ENCODE assay signal across 8 mouse cellular contexts in genomic region chr8:121850436-121850820, GRCm38 (mm10). TPM values are rescaled to one million over a fixed set of nuclear protein-coding genes. Genes with fewer than 3 reads are reported as not detected.
A peak's percentile ranks its signal among the peaks of the same experiment; 100 is the strongest.
DNase-seq lines count a peak whose midpoint lies in the region; ATAC-seq and TF ChIP-seq lines count a peak whose summit lies in the region.

No protein-coding gene starts in this region.

- no peaks in the 10 kb centered on the region for H3K27me3 ChIP-seq in lung, embryonic 14.5 days (ENCODE audit: insufficient read depth, low read length)
- H3K27me3 ChIP-seq in embryonic facial prominence, embryonic 15.5 days = no peaks in the 10 kb centered on the region
- no peaks in the 10 kb centered on the region for H3K27me3 ChIP-seq in intestine, embryonic 16.5 days (replicated peaks; ENCODE audit: control insufficient read depth, insufficient read depth, low read length)
- no peaks in the 10 kb centered on the region for H3K27me3 ChIP-seq in neural tube, embryonic 13.5 days

- H3K4me3 ChIP-seq in lung, embryonic 14.5 days (ENCODE audit: low read depth, low read length) = peak overlapping the region; percentile 25; the same call in 1 of the 2 replicates
- peak overlapping the region; percentile 29 for H3K4me3 ChIP-seq in embryonic facial prominence, embryonic 15.5 days (replicated peaks)
- H3K4me3 ChIP-seq in intestine, embryonic 16.5 days (ENCODE audit: low read length) = peak overlapping the region; percentile 27
- 0 out of 2 replicates have a peak overlapping the region, but pooled peaks have one; percentile 11 for H3K4me3 ChIP-seq in neural tube, embryonic 13.5 days

- peak overlapping the region; percentile 36; the same call in 1 of the 2 replicates for H3K9ac ChIP-seq in lung, embryonic 14.5 days
- H3K9ac ChIP-seq in embryonic facial prominence, embryonic 15.5 days = no peak overlapping the region
- H3K9ac ChIP-seq in intestine, embryonic 16.5 days (ENCODE audit: low read depth, low read length) = peak overlapping the region; percentile 75
- no peak overlapping the region for H3K9ac ChIP-seq in neural tube, embryonic 13.5 days

- H3K9me3 ChIP-seq in lung, embryonic 14.5 days (ENCODE audit: low read depth, low read length) = no peaks in the 10 kb centered on the region
- no peaks in the 10 kb centered on the region for H3K9me3 ChIP-seq in embryonic facial prominence, embryonic 15.5 days (replicated peaks)
- H3K9me3 ChIP-seq in intestine, embryonic 16.5 days (ENCODE audit: control insufficient read depth, low read length) = no peaks in the 10 kb centered on the region
- H3K9me3 ChIP-seq in neural tube, embryonic 13.5 days = no peaks in the 10 kb centered on the region

- ATAC-seq in lung, embryonic 14.5 days (ENCODE audit: insufficient read depth) = no peak; the same call in 1 of the 2 replicates
- no peak for ATAC-seq in embryonic facial prominence, embryonic 15.5 days (ENCODE audit: insufficient number of reproducible peaks, low FRiP score, low TSS enrichment, low read depth)
- no peak for ATAC-seq in intestine, embryonic 16.5 days
- ATAC-seq in neural tube, embryonic 13.5 days (ENCODE audit: low read depth) = peak; percentile 17; the same call in 1 of the 2 replicates

- no peaks in the 10 kb centered on the region for H3K36me3 ChIP-seq in lung, embryonic 14.5 days (ENCODE audit: insufficient read depth)
- H3K36me3 ChIP-seq in embryonic facial prominence, embryonic 15.5 days = no peaks in the 10 kb centered on the region
- no peaks in the 10 kb centered on the region for H3K36me3 ChIP-seq in intestine, embryonic 16.5 days (ENCODE audit: control insufficient read depth, insufficient read depth, low read length)
- no peaks in the 10 kb centered on the region for H3K36me3 ChIP-seq in neural tube, embryonic 13.5 days

- 38% methylated on average over 12 of the region's 12 CpGs for WGBS in lung, embryonic 14.5 days
- WGBS in embryonic facial prominence, embryonic 15.5 days = 32% methylated on average over 12 of the region's 12 CpGs
- 45% methylated on average over 12 of the region's 12 CpGs for WGBS in intestine, embryonic 16.5 days
- 44% methylated on average over 12 of the region's 12 CpGs for WGBS in neural tube, embryonic 13.5 days

- intact Hi-C loops in left cerebral cortex, postnatal 4 days (cut with DNase I) = loop anchor here (2.0 kb wide), 1 partner anchor 58 kb away; no protein-coding TSS in a partner anchor

- no peak for TF ChIP-seq CTCF in lung, embryonic 14.5 days (IDR thresholded peaks at IDR 0.05; ENCODE audit: low read depth)

- H3K4me1 ChIP-seq in lung, embryonic 14.5 days (ENCODE audit: insufficient read depth) = no peaks in the 10 kb centered on the region
- peaks cover 18% of the 10 kb centered on the region for H3K4me1 ChIP-seq in embryonic facial prominence, embryonic 15.5 days
- H3K4me1 ChIP-seq in intestine, embryonic 16.5 days (ENCODE audit: control insufficient read depth, insufficient read depth, low read length) = peaks cover 18% of the 10 kb centered on the region
- H3K4me1 ChIP-seq in neural tube, embryonic 13.5 days (replicated peaks) = peaks cover 20% of the 10 kb centered on the region

- DNase-seq in lung, embryonic 14.5 days = no peak
- DNase-seq in lung, postnatal 10 days = no peak
- no peak for DNase-seq in layer of hippocampus, adult 11-12 months (ENCODE audit: low spot score)
- DNase-seq in left cerebral cortex, postnatal 4 days = no peak
- no peak for DNase-seq in layer of hippocampus, postnatal 25 days (ENCODE audit: extremely low spot score in 1 of 2, low spot score in 1 of 2)

- H3K27ac ChIP-seq in lung, embryonic 14.5 days (ENCODE audit: low read depth) = no peak overlapping the region
- H3K27ac ChIP-seq in embryonic facial prominence, embryonic 15.5 days (replicated peaks) = no peak overlapping the region; the same call in 1 of the 2 replicates
- no peak overlapping the region for H3K27ac ChIP-seq in intestine, embryonic 16.5 days (ENCODE audit: low read length)
- H3K27ac ChIP-seq in neural tube, embryonic 13.5 days (replicated peaks) = no peak overlapping the region

- peak overlapping the region; percentile 66 for H3K4me2 ChIP-seq in lung, embryonic 14.5 days
- peak overlapping the region; percentile 54 for H3K4me2 ChIP-seq in embryonic facial prominence, embryonic 15.5 days (replicated peaks)
- peak overlapping the region; percentile 68 for H3K4me2 ChIP-seq in intestine, embryonic 16.5 days (ENCODE audit: low read depth, low read length)
- peak overlapping the region; percentile 52 for H3K4me2 ChIP-seq in neural tube, embryonic 13.5 days

RNA-seq across cellular contexts. Expression of gene Klhdc4, which starts 21.1 kb away (rescaled TPM):
- 42.2 and 47.7 TPM in 2 replicates for polyA plus RNA-seq in lung, embryonic 14.5 days (2014; fragmentation: Nextera tagmentation; extraction: Ambion mirVana)
- polyA plus RNA-seq in embryonic facial prominence, embryonic 15.5 days (2015; fragmentation: Nextera tagmentation; extraction: Ambion mirVana) = 31.9 and 34.4 TPM in 2 replicates
- polyA plus RNA-seq in intestine, embryonic 16.5 days (2015; fragmentation: Nextera tagmentation; extraction: Ambion mirVana) = 35.5 and 38.8 TPM in 2 replicates
- polyA plus RNA-seq in neural tube, embryonic 13.5 days (2015; fragmentation: Nextera tagmentation; extraction: Ambion mirVana) = 40.0 and 40.5 TPM in 2 replicates
- 10 to 100 TPM; 39.7 to 45.2 TPM for total RNA-seq in left cerebral cortex, postnatal 4 days (2021)
- total RNA-seq in layer of hippocampus, postnatal 25 days (2021) = 10 to 100 TPM; 24.2 to 31.2 TPM

RNA-seq across cellular contexts. Expression of gene Slc7a5, which starts 57.1 kb away (rescaled TPM):
- polyA plus RNA-seq in lung, embryonic 14.5 days (2014; fragmentation: Nextera tagmentation; extraction: Ambion mirVana) = 27.3 and 28.8 TPM in 2 replicates
- polyA plus RNA-seq in embryonic facial prominence, embryonic 15.5 days (2015; fragmentation: Nextera tagmentation; extraction: Ambion mirVana) = 31.0 and 31.9 TPM in 2 replicates
- polyA plus RNA-seq in intestine, embryonic 16.5 days (2015; fragmentation: Nextera tagmentation; extraction: Ambion mirVana) = 11.6 and 12.5 TPM in 2 replicates
- polyA plus RNA-seq in neural tube, embryonic 13.5 days (2015; fragmentation: Nextera tagmentation; extraction: Ambion mirVana) = 38.7 and 38.9 TPM in 2 replicates
- total RNA-seq in left cerebral cortex, postnatal 4 days (2021) = 100 to 1,000 TPM; 150 to 153 TPM
- 10 to 100 TPM; 66.6 to 75.5 TPM for total RNA-seq in layer of hippocampus, postnatal 25 days (2021)

Comparison
In these comparisons a context has a peak if more than half of its experiments do, and no peak if none do; other contexts are left out.
1. H3K9ac ChIP-seq: peak in lung, embryonic 14.5 days (single experiment) and intestine, embryonic 16.5 days (single experiment); none in embryonic facial prominence, embryonic 15.5 days (single experiment) and neural tube, embryonic 13.5 days (single experiment).
2. Peak in every context shown above with its lines, with median percentiles within 50 percentile points of each other: H3K4me2 ChIP-seq and H3K4me3 ChIP-seq.